Mouse (Mus musculus) forebrain, embryonic 11.5 days (tissue): Measurements from ENCODE around the gene Pgpep1. TPM values are rescaled to one million over a fixed set of nuclear protein-coding genes. Genes with fewer than 3 reads are reported as not detected.
A peak's percentile ranks its signal among the peaks of the same experiment; 100 is the strongest.

Experiments
- ATAC-seq: fragments of 200-750 bp; cut with Nextera tagmentation; replicated peaks from 2 replicates; pipeline ENCODE4 v1.8.0; 2017; ENCODE audit warnings: moderate TSS enrichment; ENCODE audit not compliant: low FRiP score
- DNase-seq: peaks from one replicate; pipeline ENCODE4 v3.0.0-alpha.2; 2017; ENCODE audit warnings: low spot score
- H3K27ac ChIP-seq: fragments of 300-500 bp; sonication (generic); 2 replicates; pipeline ENCODE4 v1.5.1; 2014; ENCODE audit warnings: low read depth, low read length
- H3K27me3 ChIP-seq: fragments of 300-500 bp; sonication (generic); 2 replicates; pipeline ENCODE4 v1.6.1; 2014; ENCODE audit warnings: mild to moderate bottlenecking, low read length, mixed read lengths; ENCODE audit not compliant: control insufficient read depth, insufficient read depth
- H3K36me3 ChIP-seq: fragments of 300-500 bp; sonication (generic); 2 replicates; pipeline ENCODE4 v1.6.1; 2014; ENCODE audit warnings: mild to moderate bottlenecking, low read length, moderate library complexity, mixed read lengths; ENCODE audit not compliant: control insufficient read depth, insufficient read depth
- H3K4me1 ChIP-seq: fragments of 300-500 bp; sonication (generic); replicated peaks from 2 replicates; pipeline ENCODE4 v1.6.1; 2014; ENCODE audit warnings: low read length, mixed read lengths; ENCODE audit not compliant: control insufficient read depth, insufficient read depth
- H3K4me2 ChIP-seq: fragments of 300-500 bp; sonication (generic); 2 replicates; pipeline ENCODE4 v1.6.1; 2014; ENCODE audit warnings: low read depth, mild to moderate bottlenecking, low read length, moderate library complexity, mixed read lengths; ENCODE audit not compliant: severe bottlenecking
- H3K4me3 ChIP-seq: fragments of 300-500 bp; sonication (generic); 2 replicates; pipeline ENCODE4 v1.5.1; 2014; ENCODE audit warnings: low read depth, low read length
- H3K9ac ChIP-seq: fragments of 300-500 bp; sonication (generic); 2 replicates; pipeline ENCODE4 v1.6.1; 2014; ENCODE audit warnings: low read length
- H3K9me3 ChIP-seq: fragments of 300-500 bp; sonication (generic); 2 replicates; pipeline ENCODE4 v1.6.1; 2016; ENCODE audit warnings: low read length, mixed read lengths; ENCODE audit not compliant: control insufficient read depth
- WGBS: fragments of 180-500 bp; shearing (Covaris S2); extraction: QIAGEN DNeasy Blood & Tissue Kit; methylation state at CpG from one replicate; pipeline ENCODE4 v1.1.7; 2014; 5-methylcytosine and 5-hydroxymethylcytosine counted together
- polyA plus RNA-seq: library from polyadenylated mRNA; unstranded; fragments of >200 nt; fragmentation: Nextera tagmentation; extraction: Ambion mirVana; gene quantifications from 2 replicates; pipeline ENCODE4 v1.2.1, GENCODE M21; 2014

Pgpep1 gene
- polyA plus RNA-seq, 1 experiment from 2014 or later, result 70.9 TPM

GRCm38 (mm10) chr8:70693636-70694035 is 33.4 kb upstream of the Pgpep1 start:
- Histone ChIP-seq H3K27me3 (no peaks in the 10 kb centered on the region), H3K4me3 (no peak overlapping the region), H3K27ac (no peak overlapping the region; the same call in 1 of the 2 replicates), H3K9ac (no peak overlapping the region), H3K9me3 (no peaks in the 10 kb centered on the region), H3K4me1 (peaks cover 39% of the 10 kb centered on the region), H3K4me2 (no peak overlapping the region), H3K36me3 (no peaks in the 10 kb centered on the region)
- DNase-seq (no peak), ATAC-seq (no peak)
- 85% methylated on average over 5 of the region's 5 CpGs for WGBS

GRCm38 (mm10) chr8:70691727-70692231 is 31.6 kb upstream of the Pgpep1 start:
- Histone ChIP-seq H3K27ac (peak overlapping the region; percentile 86), H3K4me3 (peak overlapping the region; percentile 21), H3K4me1 (peaks cover 25% of the 10 kb centered on the region), H3K9me3 (no peaks in the 10 kb centered on the region), H3K9ac (peak overlapping the region; percentile 76), H3K4me2 (peak overlapping the region; percentile 46; the same call in 1 of the 2 replicates), H3K36me3 (no peaks in the 10 kb centered on the region), H3K27me3 (no peaks in the 10 kb centered on the region)
- DNase-seq, result peak; percentile 89
- ATAC-seq, result peak; percentile 75
- WGBS, result under 1% methylated on average over 20 of the region's 20 CpGs

- H3K4me3 ChIP-seq, result peak overlapping the region; percentile 21
- no peaks in the 10 kb centered on the region for H3K27me3 ChIP-seq
- no peaks in the 10 kb centered on the region for H3K36me3 ChIP-seq
- H3K9ac ChIP-seq, result peak overlapping the region; percentile 76
- DNase-seq, result no peak
- WGBS, result 55% methylated on average over 4 of the region's 4 CpGs
- peaks cover 19% of the 10 kb centered on the region for H3K4me1 ChIP-seq
- no peaks in the 10 kb centered on the region for H3K9me3 ChIP-seq
- H3K27ac ChIP-seq, result peak overlapping the region; percentile 86
- peak overlapping the region; percentile 46; the same call in 1 of the 2 replicates for H3K4me2 ChIP-seq
- no peak for ATAC-seq
Observed at GRCm38 (mm10) chr8:70691230-70691629, 31.0 kb upstream of the Pgpep1 start.

GRCm38 (mm10) chr8:70689892-70690390 is 29.8 kb upstream of the Pgpep1 start:
- Histone ChIP-seq H3K4me2 (no peak overlapping the region), H3K9ac (no peak overlapping the region), H3K27me3 (no peaks in the 10 kb centered on the region), H3K4me1 (peaks cover 9% of the 10 kb centered on the region; the same call in 1 of the 2 replicates), H3K27ac (no peak overlapping the region), H3K36me3 (no peaks in the 10 kb centered on the region), H3K4me3 (no peak overlapping the region), H3K9me3 (no peaks in the 10 kb centered on the region)
- 71% methylated on average over 5 of the region's 5 CpGs for whole genome bisulfite sequencing
- no peak for DNase-seq
- no peak for ATAC-seq

- Histone ChIP-seq H3K9ac (no peak overlapping the region), H3K27ac (no peak overlapping the region), H3K36me3 (no peaks in the 10 kb centered on the region), H3K4me2 (no peak overlapping the region), H3K4me3 (no peak overlapping the region), H3K4me1 (peaks cover 9% of the 10 kb centered on the region; the same call in 1 of the 2 replicates), H3K27me3 (no peaks in the 10 kb centered on the region), H3K9me3 (no peaks in the 10 kb centered on the region)
- ATAC-seq (no peak), DNase-seq (no peak)
- WGBS, result 95% methylated on average over 3 of the region's 3 CpGs
Observed at GRCm38 (mm10) chr8:70688136-70688535, 27.9 kb upstream of the Pgpep1 start.

GRCm38 (mm10) chr8:70687576-70687975 is 27.4 kb upstream of the Pgpep1 start:
- no peak overlapping the region for H3K4me3 ChIP-seq
- H3K27ac ChIP-seq, result no peak overlapping the region

GRCm38 (mm10) chr8:70684291-70684690 is 24.1 kb upstream of the Pgpep1 start:
- Histone ChIP-seq H3K9me3 (no peaks in the 10 kb centered on the region), H3K9ac (no peak overlapping the region), H3K4me1 (peaks cover 3% of the 10 kb centered on the region; the same call in 1 of the 2 replicates), H3K27me3 (no peaks in the 10 kb centered on the region), H3K27ac (no peak overlapping the region), H3K4me3 (no peak overlapping the region), H3K4me2 (no peak overlapping the region), H3K36me3 (peaks cover 2% of the 10 kb centered on the region; the same call in 1 of the 2 replicates)
- no peak for DNase-seq
- ATAC-seq, result no peak
- 55% methylated on average over 7 of the region's 7 CpGs for WGBS

More at GRCm38 (mm10) chr8:70687576-70687975, 27.4 kb upstream of the Pgpep1 start:
- no peaks in the 10 kb centered on the region for H3K36me3 ChIP-seq
- DNase-seq (no peak), ATAC-seq (no peak)
- peaks cover 9% of the 10 kb centered on the region; the same call in 1 of the 2 replicates for H3K4me1 ChIP-seq
- no peaks in the 10 kb centered on the region for H3K27me3 ChIP-seq
- H3K9me3 ChIP-seq, result no peaks in the 10 kb centered on the region
- WGBS, result 90% methylated on average over 8 of the region's 8 CpGs
- no peak overlapping the region for H3K9ac ChIP-seq
- H3K4me2 ChIP-seq, result no peak overlapping the region

- DNase-seq (no peak), ATAC-seq (no peak)
- H3K9ac ChIP-seq, result no peak overlapping the region
- H3K9me3 ChIP-seq, result no peaks in the 10 kb centered on the region
- no peak overlapping the region for H3K4me2 ChIP-seq
- no peak overlapping the region for H3K27ac ChIP-seq
- H3K27me3 ChIP-seq, result no peaks in the 10 kb centered on the region
- peaks cover 15% of the 10 kb centered on the region; the same call in 1 of the 2 replicates for H3K36me3 ChIP-seq
- peaks cover 3% of the 10 kb centered on the region; the same call in 1 of the 2 replicates for H3K4me1 ChIP-seq
- no peak overlapping the region for H3K4me3 ChIP-seq
- 75% methylated on average over 3 of the region's 3 CpGs for WGBS
Observed at GRCm38 (mm10) chr8:70682692-70683091, 22.5 kb upstream of the Pgpep1 start.

- H3K9ac ChIP-seq, result peak overlapping the region; percentile 41
- H3K4me1 ChIP-seq, result peaks cover 3% of the 10 kb centered on the region; the same call in 1 of the 2 replicates
Observed at GRCm38 (mm10) chr8:70682193-70682592, 22.0 kb upstream of the Pgpep1 start.

More at GRCm38 (mm10) chr8:70682193-70682592, 22.0 kb upstream of the Pgpep1 start:
- H3K9me3 ChIP-seq, result no peaks in the 10 kb centered on the region
- no peak overlapping the region for H3K4me3 ChIP-seq
- no peaks in the 10 kb centered on the region for H3K27me3 ChIP-seq
- H3K36me3 ChIP-seq, result peaks cover 15% of the 10 kb centered on the region; the same call in 1 of the 2 replicates
- no peak; the same call in 1 of the 2 replicates for ATAC-seq
- DNase-seq, result no peak
- no peak overlapping the region for H3K27ac ChIP-seq
- WGBS, result 14% methylated on average over 19 of the region's 19 CpGs
- peak overlapping the region; percentile 12; the same call in 1 of the 2 replicates for H3K4me2 ChIP-seq
